Mouse (Mus musculus) liver, postnatal 0 days (tissue): ENCODE data around the gene Slc48a1.

Experiments used
- CTCF ChIP-seq: sonication (generic); IDR thresholded peaks from 2 replicates; pipeline ENCODE4 v1.5.1; 2016; ENCODE audit warnings: antibody characterized with exemption, low read depth
- EP300 ChIP-seq: IDR thresholded peaks from 2 replicates; pipeline ENCODE4 v1.6.1; 2016; ENCODE audit warnings: antibody characterized with exemption, low read depth, mild to moderate bottlenecking

DNA sequence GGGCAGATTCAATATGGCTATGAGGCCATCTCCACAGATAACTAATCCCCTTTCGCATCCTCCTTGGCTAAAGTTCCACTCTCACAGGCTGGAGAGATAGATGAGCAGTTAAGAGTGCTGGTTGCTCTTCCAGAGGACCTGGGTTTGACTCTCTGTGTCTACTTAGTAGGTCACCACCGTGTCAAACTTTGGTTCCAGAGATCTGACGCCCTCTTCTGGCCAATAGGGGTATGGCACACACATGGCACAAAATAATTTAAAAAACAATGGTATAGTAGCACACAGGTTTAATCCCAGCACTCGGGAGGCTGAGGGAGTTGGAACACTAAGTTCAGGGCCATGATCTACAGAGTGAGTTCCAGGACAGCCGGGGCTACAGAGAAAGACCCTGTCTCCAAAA lies 15.9 kb downstream of the Slc48a1 start:
- peak; percentile 73 for TF ChIP-seq CTCF
- TF ChIP-seq EP300 = no peak
